ENCODE assay signal across 23 mouse cellular contexts in the genomic region with DNA sequence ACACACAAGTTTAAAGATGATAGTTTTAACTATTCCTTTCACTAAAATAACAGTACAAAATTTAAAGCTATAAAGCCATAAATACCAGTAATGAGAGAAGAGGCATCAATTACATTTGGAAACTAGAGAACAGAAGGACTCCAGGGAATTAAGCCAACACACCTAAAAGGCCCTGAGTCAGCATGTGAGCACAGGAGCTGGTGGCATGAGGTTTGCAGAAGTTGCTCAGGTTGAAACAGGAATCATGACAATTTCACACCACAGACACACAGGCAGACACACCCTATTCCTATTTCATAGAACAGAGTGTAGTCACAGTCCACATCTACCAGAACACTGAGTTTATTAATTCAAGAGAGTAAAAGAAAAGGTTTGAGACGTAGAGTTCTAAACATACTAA. TPM values are rescaled to one million over a fixed set of nuclear protein-coding genes. Genes with fewer than 3 reads are reported as not detected.
DNase-seq lines count a peak whose midpoint lies in the region; ATAC-seq and TF ChIP-seq lines count a peak whose summit lies in the region.
"Had no signal": no experiment of that assay in that cellular context is flagged by ENCODE, and none has a peak within 500 bp of the region (broad histone marks: within the 10 kb centered on the region; RNA-seq: fewer than 3 reads in every experiment).

No protein-coding gene starts in this region.

- H3K79me2 ChIP-seq in CH12.LX (replicated peaks; ENCODE audit: control insufficient read depth, extremely low read depth, insufficient read depth, poor library complexity, severe bottlenecking) = peaks cover 3% of the 10 kb centered on the region; the same call in 1 of the 2 replicates

- WGBS in midbrain, embryonic 11.5 days = 79% methylated on average over 1 of the region's 1 CpGs

- no peak overlapping the region for H3K4me2 ChIP-seq in CH12.LX (ENCODE audit: insufficient read depth, low read depth, poor library complexity, severe bottlenecking)
- H3K4me2 ChIP-seq in midbrain, embryonic 11.5 days = no peak overlapping the region
- H3K4me2 ChIP-seq: heart, embryonic 13.5 days; hindbrain, embryonic 13.5 days; liver, embryonic 15.5 days; midbrain, embryonic 13.5 days had no signal

- no peaks in the 10 kb centered on the region for H3K27me3 ChIP-seq in CH12.LX (replicated peaks)
- no peaks in the 10 kb centered on the region for H3K27me3 ChIP-seq in midbrain, embryonic 11.5 days (ENCODE audit: control insufficient read depth, insufficient read depth, low read length)
- H3K27me3 ChIP-seq: heart, embryonic 13.5 days; hindbrain, embryonic 13.5 days; liver, embryonic 15.5 days; midbrain, embryonic 13.5 days had no signal

- no peak for TF ChIP-seq RAD21 in CH12.LX (IDR thresholded peaks at IDR 0.05; ENCODE audit: low read depth, low read length)

- no peak for TF ChIP-seq POLR2A in CH12.LX (IDR thresholded peaks at IDR 0.05; ENCODE audit: low read depth, low read length)

- no peak overlapping the region for H3K9ac ChIP-seq in CH12.LX (ENCODE audit: insufficient read depth, low read depth)
- H3K9ac ChIP-seq in midbrain, embryonic 11.5 days (ENCODE audit: low read length) = no peak overlapping the region
- H3K9ac ChIP-seq: heart, embryonic 13.5 days; hindbrain, embryonic 13.5 days; liver, embryonic 15.5 days; midbrain, embryonic 13.5 days had no signal

- no peak for TF ChIP-seq CTCF in CH12.LX (conservative IDR thresholded peaks at IDR 0.05 in 1 of 2, IDR thresholded peaks at IDR 0.05 in 1 of 2; ENCODE audit: low read depth in 2 of 2, low read length in 2 of 2)

- in situ Hi-C loops in CH12.LX (cut with MboI; ENCODE audit: low pct_ligation_motif_present, low pct_unique_long_range_greater_than_20kb, low sequenced_read_pairs) = no loop called here

- peaks cover 8 to 43% of the 10 kb centered on the region in 2 experiments; a peak in 3 of 4 replicates for H3K4me1 ChIP-seq in CH12.LX (ENCODE audit: control insufficient read depth in 1 of 2, insufficient read depth in 2 of 2)
- no peaks in the 10 kb centered on the region for H3K4me1 ChIP-seq in midbrain, embryonic 11.5 days (ENCODE audit: control insufficient read depth, insufficient read depth, low read length)
- H3K4me1 ChIP-seq: forebrain, embryonic 10.5 days; hindbrain, embryonic 13.5 days; midbrain, embryonic 13.5 days had no signal

- dilution Hi-C loops in CH12.LX (cut with MboI; ENCODE audit: extremely low pct_ligation_motif_present, extremely low pct_unique_long_range_greater_than_20kb, low sequenced_read_pairs) = no loop called here

- no peaks in the 10 kb centered on the region for H3K9me3 ChIP-seq in CH12.LX (replicated peaks; ENCODE audit: low read length)
- no peaks in the 10 kb centered on the region for H3K9me3 ChIP-seq in midbrain, embryonic 11.5 days (ENCODE audit: control insufficient read depth, low read length)
- H3K9me3 ChIP-seq: forebrain, embryonic 10.5 days; heart, embryonic 13.5 days; hindbrain, embryonic 13.5 days; liver, embryonic 15.5 days; midbrain, embryonic 13.5 days had no signal

- no peak overlapping the region for H3K4me3 ChIP-seq in CH12.LX (replicated peaks in 1 of 3; ENCODE audit: low read depth in 2 of 3, low read length in 2 of 3, poor library complexity in 1 of 3)
- H3K4me3 ChIP-seq in midbrain, embryonic 11.5 days (ENCODE audit: low read depth, low read length) = no peak overlapping the region
- H3K4me3 ChIP-seq: forebrain, embryonic 10.5 days; heart, embryonic 13.5 days; hindbrain, embryonic 13.5 days; liver, embryonic 15.5 days; midbrain, embryonic 13.5 days had no signal

- H3K27ac ChIP-seq in CH12.LX (ENCODE audit: insufficient read depth, low read depth) = no peak overlapping the region
- no peak overlapping the region for H3K27ac ChIP-seq in midbrain, embryonic 11.5 days (ENCODE audit: low read depth, low read length)
- H3K27ac ChIP-seq: forebrain, embryonic 10.5 days; heart, embryonic 13.5 days; hindbrain, embryonic 13.5 days; liver, embryonic 15.5 days; midbrain, embryonic 13.5 days had no signal

- 0 out of 2 replicates have a peak, but pooled peaks have one; percentile 12 for ATAC-seq in frontal cortex, adult (ENCODE audit: low TSS enrichment)
- ATAC-seq in common myeloid progenitor, adult 5-6 weeks (replicated peaks; ENCODE audit: low read depth, poor library complexity, severe bottlenecking) = peak; percentile 49
- ATAC-seq in neutrophil, adult 5-6 weeks (ENCODE audit: extremely low read depth, insufficient number of reproducible peaks, low FRiP score, poor library complexity, severe bottlenecking) = peak; percentile 36; the same call in 1 of the 2 replicates
- ATAC-seq in midbrain, embryonic 11.5 days (ENCODE audit: low FRiP score) = no peak
- ATAC-seq: midbrain, embryonic 13.5 days had no signal

- no peak for DNase-seq in frontal cortex, postnatal 25 days (ENCODE audit: low spot score in 2 of 2)
- DNase-seq in CH12.LX (ENCODE audit: extremely low read depth) = peak; percentile 39
- no peak for DNase-seq in urinary bladder, postnatal 36 days (ENCODE audit: low spot score in 2 of 2)
- DNase-seq in midbrain, embryonic 11.5 days (ENCODE audit: low spot score, missing footprints) = no peak
- no peak for DNase-seq in heart, postnatal 4 days
- DNase-seq: adrenal gland, postnatal 36 days; heart, adult 18-20 months; heart, postnatal 14 days; kidney, adult 8-10 months; kidney, postnatal 10 days; left cerebral cortex, postnatal 4 days; liver; retina, postnatal 1 day; right cerebral cortex, postnatal 25 days; thymus, postnatal 36 days had no signal

- no peak for TF ChIP-seq EP300 in CH12.LX (IDR thresholded peaks at IDR 0.05; ENCODE audit: low read length)

- H3K36me3 ChIP-seq in CH12.LX (replicated peaks in 1 of 2; ENCODE audit: control insufficient read depth in 1 of 2, insufficient read depth in 1 of 2, low read length in 1 of 2) = peaks cover 0 to 13% of the 10 kb centered on the region in 2 experiments
- H3K36me3 ChIP-seq in midbrain, embryonic 11.5 days (ENCODE audit: control insufficient read depth, insufficient read depth, low read length) = no peaks in the 10 kb centered on the region
- H3K36me3 ChIP-seq: forebrain, embryonic 10.5 days; heart, embryonic 13.5 days; hindbrain, embryonic 13.5 days; liver, embryonic 15.5 days; midbrain, embryonic 13.5 days had no signal

TF ChIP-seq in CH12.LX, 34 proteins besides CTCF, POLR2A, EP300 and RAD21:
- TF ChIP-seq ETS1 (conservative IDR thresholded peaks at IDR 0.05; ENCODE audit: low read depth, low read length) = no peak
- TF ChIP-seq MAFK (IDR thresholded peaks at IDR 0.05; ENCODE audit: insufficient replicate concordance, low read length) = 0 out of 2 replicates have a peak, but pooled peaks have one; percentile 69
- no peak for TF ChIP-seq CHD2 (IDR thresholded peaks at IDR 0.05; ENCODE audit: low read length)
- TF ChIP-seq BHLHE40 (IDR thresholded peaks at IDR 0.05; ENCODE audit: low read depth, low read length) = no peak

RNA-seq across cellular contexts. Expression of gene Abhd12, which starts 30.0 kb away (rescaled TPM):
- total RNA-seq in CH12.LX (2012; rRNA removed) (43.6 and 45.5 TPM in 2 replicates), CH12.LX (2014; rRNA removed) (51.5 and 51.9 TPM in 2 replicates)
- polyA plus RNA-seq in CH12.LX (2012; ENCODE audit: insufficient read length, low read depth) = 45.7 and 51.3 TPM in 2 replicates
- 15.5 and 88.6 TPM in 2 replicates for total RNA-seq in common myeloid progenitor, adult 5-6 weeks (2017)
- total RNA-seq in neutrophil, adult 5-6 weeks (2017) = 55.6 and 59.3 TPM in 2 replicates
- 54.4 and 55.1 TPM in 2 replicates for polyA plus RNA-seq in midbrain, embryonic 11.5 days (2014; fragmentation: Nextera tagmentation; extraction: Ambion mirVana)
- 10 to 100 TPM; 30.0 to 30.7 TPM for total RNA-seq in heart, postnatal 4 days (2021)

RNA-seq across cellular contexts. Expression of gene Gins1, which starts 30.7 kb away (rescaled TPM):
- total RNA-seq in CH12.LX (2012; rRNA removed) (41.4 and 47.1 TPM in 2 replicates), CH12.LX (2014; rRNA removed) (65.9 and 81.4 TPM in 2 replicates)
- 68.4 and 76.7 TPM in 2 replicates for polyA plus RNA-seq in CH12.LX (2012; ENCODE audit: insufficient read length, low read depth)
- total RNA-seq in common myeloid progenitor, adult 5-6 weeks (2017) = 88.0 and 96.4 TPM in 2 replicates
- total RNA-seq in neutrophil, adult 5-6 weeks (2017) = 4.2 and 6.1 TPM in 2 replicates
- 73.8 and 82.1 TPM in 2 replicates for polyA plus RNA-seq in midbrain, embryonic 11.5 days (2014; fragmentation: Nextera tagmentation; extraction: Ambion mirVana)
- 10 to 100 TPM; 16.8 to 18.9 TPM for total RNA-seq in heart, postnatal 4 days (2021)
